Mouse (Mus musculus): Measurements from ENCODE around the gene Tfam. TPM values are rescaled to one million over a fixed set of nuclear protein-coding genes. Genes with fewer than 3 reads are reported as not detected.

Tfam gene
- polyA plus RNA-seq, 1 experiment: 56.3 TPM

DNA sequence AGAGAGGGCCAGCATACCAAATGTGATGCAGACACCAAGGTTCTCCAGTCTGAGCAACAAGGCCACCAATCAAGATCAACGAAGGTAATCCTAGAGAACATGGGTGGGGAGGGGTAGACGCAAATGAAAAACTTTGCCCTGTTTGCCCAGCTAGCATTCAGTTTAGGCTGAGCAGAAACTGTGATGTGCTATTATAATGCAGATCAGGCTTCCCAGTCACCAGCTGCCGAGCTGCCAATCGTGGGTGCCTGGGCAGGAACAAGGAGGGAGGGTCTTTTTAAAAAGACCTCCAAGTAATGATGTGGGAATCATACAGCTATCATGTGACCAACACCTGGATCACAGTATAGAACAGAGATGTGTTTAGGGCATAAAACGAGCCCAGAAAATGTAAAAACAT is 15.0 kb downstream of the Tfam start:
- Histone ChIP-seq H3K27me3 (ENCODE audit: control insufficient read depth, insufficient read depth, low read length) (no peaks in the 10 kb centered on the region), H3K27ac (ENCODE audit: control insufficient read depth, insufficient read depth, low read depth, low read length) (no peak overlapping the region), H3K4me3 (ENCODE audit: control insufficient read depth, low read depth, low read length) (no peak overlapping the region), H3K4me1 (ENCODE audit: control insufficient read depth, insufficient read depth, low read length) (peaks cover under 1% of the 10 kb centered on the region), H3K36me3 (ENCODE audit: control insufficient read depth, insufficient read depth, low read length) (peaks cover 2% of the 10 kb centered on the region; the same call in 1 of the 2 replicates)
- TF ChIP-seq CTCF (IDR thresholded peaks at IDR 0.05; ENCODE audit: control insufficient read depth, insufficient read depth, insufficient replicate concordance, low read depth, low read length) (no peak), POLR2A (IDR thresholded peaks at IDR 0.05; ENCODE audit: control insufficient read depth, low read depth, low read length) (no peak)

DNA sequence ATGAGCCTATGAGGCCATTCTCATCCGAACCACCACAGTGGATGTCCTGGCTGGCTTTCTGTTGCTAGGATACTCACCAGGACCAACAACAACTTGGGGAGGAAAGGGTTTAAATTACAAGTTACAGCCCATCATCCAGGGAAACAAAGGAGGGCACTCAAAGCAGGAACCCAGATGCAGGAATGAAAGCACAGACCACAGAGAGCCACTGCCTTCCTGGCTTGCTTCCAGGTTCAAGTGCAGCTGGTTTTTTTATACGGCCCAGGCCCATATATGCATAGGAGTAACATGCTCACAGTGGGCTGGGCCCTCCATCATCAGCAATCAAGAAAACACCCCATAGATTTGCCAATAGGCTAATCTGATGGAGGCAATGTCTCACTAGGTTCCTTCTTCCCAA is 15.4 kb downstream of the Tfam start:
- H3K4me3 ChIP-seq (ENCODE audit: control insufficient read depth, low read depth, low read length): no peak overlapping the region
- H3K27ac ChIP-seq (ENCODE audit: control insufficient read depth, insufficient read depth, low read depth, low read length): no peak overlapping the region
- no peak for TF ChIP-seq POLR2A (IDR thresholded peaks at IDR 0.05; ENCODE audit: control insufficient read depth, low read depth, low read length)
- TF ChIP-seq CTCF (IDR thresholded peaks at IDR 0.05; ENCODE audit: control insufficient read depth, insufficient read depth, insufficient replicate concordance, low read depth, low read length): no peak
- H3K4me1 ChIP-seq (ENCODE audit: control insufficient read depth, insufficient read depth, low read length): peaks cover 4% of the 10 kb centered on the region
- no peaks in the 10 kb centered on the region for H3K36me3 ChIP-seq (ENCODE audit: control insufficient read depth, insufficient read depth, low read length)
- no peaks in the 10 kb centered on the region for H3K27me3 ChIP-seq (ENCODE audit: control insufficient read depth, insufficient read depth, low read length)

DNA sequence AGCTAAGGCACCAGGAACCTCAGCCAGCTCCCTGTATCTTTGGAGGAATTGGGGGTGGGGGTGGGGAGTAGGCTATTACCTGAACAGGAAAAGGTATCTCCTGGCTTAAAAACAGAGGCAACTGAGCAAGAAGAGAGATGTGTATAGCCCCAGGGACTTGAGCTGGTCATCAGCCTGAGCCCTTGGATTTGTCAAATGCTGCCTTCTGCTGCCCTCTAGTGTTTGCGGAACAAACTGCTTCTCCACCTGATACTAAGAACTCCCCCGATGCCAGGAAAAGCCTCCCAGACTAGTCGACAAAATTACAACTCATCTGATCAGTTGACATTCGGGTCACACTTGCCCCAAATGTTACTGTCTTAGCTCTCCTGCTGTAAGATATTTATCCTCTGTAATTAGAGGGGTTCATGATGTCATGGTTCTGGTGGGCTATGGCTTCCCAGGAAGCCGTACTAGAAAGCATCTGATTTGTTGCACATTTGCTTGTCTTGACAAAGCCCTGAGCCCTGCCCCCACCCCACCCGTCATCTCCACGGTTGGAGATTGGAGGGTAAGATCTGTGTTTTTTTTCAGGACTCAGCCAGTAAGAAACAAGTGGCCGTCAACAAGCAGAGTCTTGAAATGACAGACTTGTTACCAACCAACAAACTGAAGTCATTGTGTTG is 19.7 kb downstream of the Tfam start:
- H3K36me3 ChIP-seq (ENCODE audit: control insufficient read depth, insufficient read depth, low read length): no peaks in the 10 kb centered on the region
- TF ChIP-seq POLR2A (IDR thresholded peaks at IDR 0.05; ENCODE audit: control insufficient read depth, low read depth, low read length): no peak
- TF ChIP-seq CTCF (IDR thresholded peaks at IDR 0.05; ENCODE audit: control insufficient read depth, insufficient read depth, insufficient replicate concordance, low read depth, low read length): peak; percentile 78
- H3K4me1 ChIP-seq (ENCODE audit: control insufficient read depth, insufficient read depth, low read length): peaks cover 4% of the 10 kb centered on the region
- no peak overlapping the region for H3K4me3 ChIP-seq (ENCODE audit: control insufficient read depth, low read depth, low read length)
- H3K27ac ChIP-seq (ENCODE audit: control insufficient read depth, insufficient read depth, low read depth, low read length): no peak overlapping the region
- H3K27me3 ChIP-seq (ENCODE audit: control insufficient read depth, insufficient read depth, low read length): no peaks in the 10 kb centered on the region

DNA sequence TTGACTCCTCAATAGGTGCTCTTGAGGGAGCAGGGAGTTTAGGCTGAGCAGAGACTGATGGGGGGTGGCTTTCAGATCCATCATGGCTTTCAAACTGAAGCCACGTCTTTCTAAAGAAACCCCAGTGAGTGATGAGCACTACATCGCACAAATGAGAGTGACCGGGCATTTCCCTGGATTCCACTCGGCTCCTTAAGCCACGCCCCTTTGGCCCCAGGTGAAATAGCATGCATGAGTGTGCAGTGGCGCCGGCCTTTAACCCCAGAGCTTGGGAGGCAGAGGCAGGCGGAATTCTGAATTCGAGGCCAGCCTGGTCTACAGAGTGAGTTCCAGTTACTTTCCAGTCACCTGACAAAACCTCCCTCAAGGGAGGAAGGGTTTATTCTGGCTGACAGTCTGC is 22.1 kb downstream of the Tfam start:
- Histone ChIP-seq H3K27me3 (ENCODE audit: control insufficient read depth, insufficient read depth, low read length) (no peaks in the 10 kb centered on the region), H3K27ac (ENCODE audit: control insufficient read depth, insufficient read depth, low read depth, low read length) (no peak overlapping the region), H3K4me3 (ENCODE audit: control insufficient read depth, low read depth, low read length) (no peak overlapping the region), H3K36me3 (ENCODE audit: control insufficient read depth, insufficient read depth, low read length) (no peaks in the 10 kb centered on the region), H3K4me1 (ENCODE audit: control insufficient read depth, insufficient read depth, low read length) (peaks cover 4% of the 10 kb centered on the region)
- no peak for TF ChIP-seq POLR2A (IDR thresholded peaks at IDR 0.05; ENCODE audit: control insufficient read depth, low read depth, low read length)
- no peak for TF ChIP-seq CTCF (IDR thresholded peaks at IDR 0.05; ENCODE audit: control insufficient read depth, insufficient read depth, insufficient replicate concordance, low read depth, low read length)

DNA sequence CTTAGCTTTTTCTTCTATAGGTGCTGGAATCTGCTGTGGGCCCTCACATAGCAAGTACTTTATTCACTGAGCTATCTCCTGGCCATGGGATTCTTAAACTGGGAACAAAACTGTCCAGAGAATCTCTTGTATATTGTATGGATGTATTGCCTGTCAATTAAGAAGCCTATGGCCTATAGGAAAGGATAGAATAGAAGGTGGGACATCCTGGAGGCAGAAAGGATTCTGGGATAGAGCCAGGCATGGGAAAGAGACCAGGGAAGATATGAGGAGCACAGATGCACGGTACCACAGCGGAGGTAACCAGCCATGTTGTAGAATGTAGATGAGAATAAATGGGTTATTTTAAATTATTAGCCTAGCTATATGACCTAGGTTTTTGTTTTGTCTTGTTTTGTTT is 36.6 kb downstream of the Tfam start:
- Histone ChIP-seq H3K4me1 (ENCODE audit: control insufficient read depth, insufficient read depth, low read length) (no peaks in the 10 kb centered on the region; the same call in 1 of the 2 replicates), H3K4me3 (ENCODE audit: control insufficient read depth, low read depth, low read length) (no peak overlapping the region), H3K36me3 (ENCODE audit: control insufficient read depth, insufficient read depth, low read length) (no peaks in the 10 kb centered on the region), H3K27me3 (ENCODE audit: control insufficient read depth, insufficient read depth, low read length) (no peaks in the 10 kb centered on the region), H3K27ac (ENCODE audit: control insufficient read depth, insufficient read depth, low read depth, low read length) (no peak overlapping the region)
- no peak for TF ChIP-seq POLR2A (IDR thresholded peaks at IDR 0.05; ENCODE audit: control insufficient read depth, low read depth, low read length)
- TF ChIP-seq CTCF (IDR thresholded peaks at IDR 0.05; ENCODE audit: control insufficient read depth, insufficient read depth, insufficient replicate concordance, low read depth, low read length): no peak

DNA sequence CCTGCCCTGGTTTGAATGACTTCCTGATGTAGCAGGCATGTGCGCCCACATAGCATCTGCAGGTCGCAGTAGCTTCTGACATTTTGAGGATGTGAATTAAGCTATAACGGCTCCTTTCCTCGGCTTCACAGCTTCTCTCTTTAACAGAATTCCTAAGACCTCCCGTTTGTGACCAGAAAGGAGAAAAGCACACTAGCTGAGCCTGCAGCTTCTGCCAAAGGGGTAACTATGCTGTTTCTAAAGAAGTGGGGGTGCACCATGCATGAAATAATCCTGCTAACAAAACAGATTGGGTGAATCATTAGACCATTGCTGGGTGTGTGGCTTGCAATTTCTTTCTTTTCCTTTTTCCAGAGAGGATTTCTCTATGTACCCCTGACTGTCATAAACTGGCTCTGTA is 37.1 kb downstream of the Tfam start:
- no peaks in the 10 kb centered on the region; the same call in 1 of the 2 replicates for H3K4me1 ChIP-seq (ENCODE audit: control insufficient read depth, insufficient read depth, low read length)
- H3K4me3 ChIP-seq (ENCODE audit: control insufficient read depth, low read depth, low read length): no peak overlapping the region
- no peaks in the 10 kb centered on the region for H3K36me3 ChIP-seq (ENCODE audit: control insufficient read depth, insufficient read depth, low read length)
- TF ChIP-seq CTCF (IDR thresholded peaks at IDR 0.05; ENCODE audit: control insufficient read depth, insufficient read depth, insufficient replicate concordance, low read depth, low read length) (no peak), POLR2A (IDR thresholded peaks at IDR 0.05; ENCODE audit: control insufficient read depth, low read depth, low read length) (no peak)
- H3K27ac ChIP-seq (ENCODE audit: control insufficient read depth, insufficient read depth, low read depth, low read length): no peak overlapping the region
- H3K27me3 ChIP-seq (ENCODE audit: control insufficient read depth, insufficient read depth, low read length): no peaks in the 10 kb centered on the region

DNA sequence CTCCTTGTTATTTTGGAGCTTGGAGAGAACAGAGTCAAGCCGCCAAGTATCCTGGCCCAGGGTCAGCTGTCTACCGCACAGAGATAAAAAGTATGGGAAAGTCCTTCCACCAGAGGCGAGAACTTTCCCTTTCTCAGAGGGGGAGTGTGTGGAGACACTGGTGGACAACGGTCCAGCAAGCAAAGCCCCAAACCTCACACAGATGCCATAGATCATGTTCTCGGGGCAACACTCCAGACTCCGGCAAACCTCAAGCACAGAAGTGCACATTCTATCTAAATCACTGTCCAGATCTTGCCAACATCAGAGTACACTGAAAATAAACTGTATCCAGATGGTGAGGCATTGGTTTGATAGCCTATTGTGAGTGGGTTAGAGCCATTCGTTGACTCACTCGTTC is 39.4 kb downstream of the Tfam start:
- no peak overlapping the region for H3K4me3 ChIP-seq (ENCODE audit: control insufficient read depth, low read depth, low read length)
- no peak for TF ChIP-seq CTCF (IDR thresholded peaks at IDR 0.05; ENCODE audit: control insufficient read depth, insufficient read depth, insufficient replicate concordance, low read depth, low read length)
- no peak for TF ChIP-seq POLR2A (IDR thresholded peaks at IDR 0.05; ENCODE audit: control insufficient read depth, low read depth, low read length)
- H3K36me3 ChIP-seq (ENCODE audit: control insufficient read depth, insufficient read depth, low read length): no peaks in the 10 kb centered on the region
- H3K4me1 ChIP-seq (ENCODE audit: control insufficient read depth, insufficient read depth, low read length): peaks cover 8% of the 10 kb centered on the region
- no peak overlapping the region for H3K27ac ChIP-seq (ENCODE audit: control insufficient read depth, insufficient read depth, low read depth, low read length)
- no peaks in the 10 kb centered on the region for H3K27me3 ChIP-seq (ENCODE audit: control insufficient read depth, insufficient read depth, low read length)
